Mouse (Mus musculus): ENCODE measurements at regions not wholly inside any gene's neighbourhood (a gene's known extent, or its start where the extent isn't known, plus 50 kb on each side); places are given as distances from the start of the nearest gene placed in this dataset.

- no peak for DNase-seq (ENCODE audit: low spot score in 2 of 2)
Observed at GRCm38 (mm10) chr7:129814149-129814860, 222.6 kb downstream of the Wdr11 start.

GRCm38 (mm10) chr7:129818833-129819232 is 227.2 kb downstream of the Wdr11 start:
- DNase-seq (ENCODE audit: low spot score in 2 of 2): no peak

- no peak for DNase-seq (ENCODE audit: low spot score in 2 of 2)
Observed at GRCm38 (mm10) chr7:129819651-129820050, 228.0 kb downstream of the Wdr11 start.

- DNase-seq (ENCODE audit: low spot score in 2 of 2): no peak
Observed at GRCm38 (mm10) chr7:129828970-129829369, 237.3 kb downstream of the Wdr11 start.

GRCm38 (mm10) chr7:129832830-129833229 is 241.2 kb downstream of the Wdr11 start:
- no peak for DNase-seq (ENCODE audit: low spot score in 2 of 2)

- DNase-seq (ENCODE audit: low spot score in 2 of 2): no peak
Observed at GRCm38 (mm10) chr7:129842303-129843122, 250.8 kb downstream of the Wdr11 start.

- DNase-seq (ENCODE audit: low spot score in 2 of 2): peak; percentile 14 to 57
Observed at GRCm38 (mm10) chr7:129847136-129847535, 255.5 kb downstream of the Wdr11 start.

- no peak for DNase-seq (ENCODE audit: low spot score in 2 of 2)
Observed at GRCm38 (mm10) chr7:129853596-129853995, 261.9 kb downstream of the Wdr11 start.

GRCm38 (mm10) chr7:129854942-129855341 is 263.3 kb downstream of the Wdr11 start:
- no peak for DNase-seq (ENCODE audit: low spot score in 2 of 2)

GRCm38 (mm10) chr7:129862966-129863365 is 271.3 kb downstream of the Wdr11 start:
- no peak for DNase-seq (ENCODE audit: low spot score in 2 of 2)

- DNase-seq (ENCODE audit: low spot score in 2 of 2): no peak
Observed at GRCm38 (mm10) chr7:129865536-129865935, 273.9 kb downstream of the Wdr11 start.

- DNase-seq (ENCODE audit: low spot score in 2 of 2): no peak
Observed at GRCm38 (mm10) chr7:129872208-129872790, 280.6 kb downstream of the Wdr11 start.

- DNase-seq (ENCODE audit: low spot score in 2 of 2): no peak
Observed at GRCm38 (mm10) chr7:129876202-129876851, 284.7 kb downstream of the Wdr11 start.

GRCm38 (mm10) chr7:129876852-129877223 is 285.2 kb downstream of the Wdr11 start:
- DNase-seq (ENCODE audit: low spot score in 2 of 2): no peak

GRCm38 (mm10) chr7:129896291-129896690 is 304.6 kb downstream of the Wdr11 start:
- DNase-seq (ENCODE audit: low spot score in 2 of 2): no peak

- DNase-seq (ENCODE audit: low spot score in 2 of 2): no peak
Observed at GRCm38 (mm10) chr7:129897511-129897910, 305.8 kb downstream of the Wdr11 start.

GRCm38 (mm10) chr7:129902256-129902655 is 310.6 kb downstream of the Wdr11 start:
- peak in 1 of 2 experiments; percentile 46 for DNase-seq (ENCODE audit: low spot score in 2 of 2)

- DNase-seq (ENCODE audit: low spot score in 2 of 2): no peak
Observed at GRCm38 (mm10) chr7:129903126-129903525, 311.5 kb downstream of the Wdr11 start.

- DNase-seq (ENCODE audit: low spot score in 2 of 2): no peak
Observed at GRCm38 (mm10) chr7:129906131-129906530, 314.5 kb downstream of the Wdr11 start.

- no peak for DNase-seq (ENCODE audit: low spot score in 2 of 2)
Observed at GRCm38 (mm10) chr7:129908826-129909225, 317.2 kb downstream of the Wdr11 start.

GRCm38 (mm10) chr7:129909730-129910129 is 318.1 kb downstream of the Wdr11 start:
- no peak for DNase-seq (ENCODE audit: low spot score in 2 of 2)

GRCm38 (mm10) chr7:129910826-129911225 is 319.2 kb downstream of the Wdr11 start:
- peak in 1 of 2 experiments; percentile 31 for DNase-seq (ENCODE audit: low spot score in 2 of 2)
